Mouse (Mus musculus): Measurements from ENCODE around the gene Ankrd44. TPM values are rescaled to one million over a fixed set of nuclear protein-coding genes. Genes with fewer than 3 reads are reported as not detected.
A peak's percentile ranks its signal among the peaks of the same experiment; 100 is the strongest.

Ankrd44 gene
- polyA plus RNA-seq, 1 experiment from 2014 or later = 6.3 TPM

DNA sequence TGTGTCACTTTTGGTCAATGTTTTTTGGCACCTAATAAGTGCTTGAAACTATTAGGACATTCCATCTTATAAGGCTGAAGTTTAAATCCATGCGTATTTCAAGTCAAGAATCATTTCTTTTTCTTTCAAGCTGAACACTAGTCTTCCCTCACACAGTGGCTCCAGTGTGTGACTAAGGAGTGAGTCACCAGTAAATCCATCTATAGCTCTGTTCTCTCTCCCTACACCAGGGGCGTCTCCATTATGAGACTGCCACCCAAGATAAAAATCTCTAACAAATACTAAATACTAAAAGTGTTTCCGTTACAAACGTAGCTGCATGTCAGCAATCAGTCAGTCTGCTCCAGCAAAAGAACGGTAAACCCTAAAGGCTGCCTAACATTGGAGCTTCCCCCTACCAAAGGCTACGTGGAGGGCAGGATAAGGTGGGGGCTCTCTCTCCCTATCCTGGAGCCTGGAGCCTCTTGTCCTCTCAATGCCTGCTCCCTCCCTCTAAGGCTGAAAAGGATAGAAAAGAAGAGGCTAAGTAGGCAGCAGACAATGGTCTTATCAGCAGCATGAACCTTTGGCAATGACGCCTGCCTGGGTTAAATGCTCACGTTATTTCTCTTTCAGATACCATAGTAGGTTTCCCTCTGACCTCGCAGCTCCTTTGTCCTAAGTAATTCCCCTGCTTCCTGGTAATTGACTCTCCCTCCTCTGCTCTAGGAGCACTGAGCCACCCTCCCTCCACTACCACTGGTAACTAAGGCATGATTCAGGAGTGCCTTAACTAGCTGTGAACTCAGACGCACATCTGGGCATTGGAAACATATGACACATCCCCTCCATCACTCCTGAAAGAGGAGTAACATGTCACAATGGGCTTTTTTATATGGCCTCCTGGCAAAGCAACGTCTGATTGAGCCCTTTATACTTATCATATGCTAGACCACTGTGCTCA lies 212.7 kb downstream of the Ankrd44 start:
- H3K36me3 ChIP-seq = 0 out of 2 replicates have a peak, but pooled peaks cover 5% of the 10 kb centered on the region
- H3K27me3 ChIP-seq (replicated peaks) = no peaks in the 10 kb centered on the region
- ATAC-seq (ENCODE audit: extremely low read depth, insufficient number of reproducible peaks, low FRiP score, low TSS enrichment) = no peak
- 36% methylated on average over 11 of the region's 11 CpGs for WGBS
- peaks cover 46% of the 10 kb centered on the region for H3K4me1 ChIP-seq
- H3K27ac ChIP-seq (replicated peaks) = peak overlapping the region; percentile 26; the same call in 1 of the 2 replicates
- H3K9ac ChIP-seq = no peak overlapping the region
- H3K4me2 ChIP-seq = no peak overlapping the region
- H3K9me3 ChIP-seq = peaks cover 5% of the 10 kb centered on the region; the same call in 1 of the 2 replicates
- H3K4me3 ChIP-seq = no peak overlapping the region

DNA sequence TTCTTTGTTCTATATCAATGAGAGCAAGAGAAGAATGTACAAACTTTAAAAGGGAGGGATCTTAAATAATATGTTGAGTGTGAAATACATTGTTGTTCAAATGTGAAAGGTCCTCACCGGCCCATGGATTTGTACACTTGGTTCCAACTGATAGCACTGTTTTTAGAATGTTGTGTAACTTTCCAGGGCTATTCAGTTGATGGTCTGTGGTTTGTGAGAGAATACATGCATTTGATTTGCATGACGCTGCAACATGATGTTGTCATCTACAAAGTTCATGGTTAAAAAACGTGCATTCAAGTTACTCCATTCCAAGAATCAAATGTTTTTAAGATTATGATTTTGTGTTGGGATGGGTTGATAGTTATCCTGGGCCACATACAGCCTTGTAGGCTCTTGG lies 214.6 kb downstream of the Ankrd44 start:
- 0 out of 2 replicates have a peak, but pooled peaks cover 5% of the 10 kb centered on the region for H3K36me3 ChIP-seq
- no peak overlapping the region for H3K9ac ChIP-seq
- peaks cover 5% of the 10 kb centered on the region; the same call in 1 of the 2 replicates for H3K9me3 ChIP-seq
- H3K4me1 ChIP-seq = peaks cover 52% of the 10 kb centered on the region
- no peak for ATAC-seq (ENCODE audit: extremely low read depth, insufficient number of reproducible peaks, low FRiP score, low TSS enrichment)
- H3K4me2 ChIP-seq = no peak overlapping the region
- 87% methylated on average over 3 of the region's 3 CpGs for WGBS
- no peak overlapping the region for H3K4me3 ChIP-seq
- no peaks in the 10 kb centered on the region for H3K27me3 ChIP-seq (replicated peaks)
- no peak overlapping the region for H3K27ac ChIP-seq (replicated peaks)

DNA sequence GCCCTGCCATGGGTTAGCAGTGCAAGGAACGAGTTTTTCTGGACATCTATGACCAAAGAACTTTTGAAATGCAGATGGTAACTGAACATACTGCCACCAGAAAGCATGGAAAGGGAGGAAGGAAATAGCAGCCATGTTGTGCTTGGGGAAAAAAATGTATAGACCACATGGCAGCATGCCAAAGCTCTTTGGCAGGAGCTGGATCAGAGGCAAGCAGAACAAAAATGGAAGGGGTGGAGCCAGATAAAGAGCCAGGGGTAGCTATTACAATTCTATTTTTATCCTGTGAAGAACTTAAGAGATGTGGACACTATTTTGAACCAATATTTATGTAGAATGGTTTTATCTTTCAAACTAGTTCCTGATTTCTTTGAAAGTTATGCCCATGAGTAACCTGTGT lies 215.6 kb downstream of the Ankrd44 start:
- WGBS = 46% methylated on average over 1 of the region's 1 CpGs

DNA sequence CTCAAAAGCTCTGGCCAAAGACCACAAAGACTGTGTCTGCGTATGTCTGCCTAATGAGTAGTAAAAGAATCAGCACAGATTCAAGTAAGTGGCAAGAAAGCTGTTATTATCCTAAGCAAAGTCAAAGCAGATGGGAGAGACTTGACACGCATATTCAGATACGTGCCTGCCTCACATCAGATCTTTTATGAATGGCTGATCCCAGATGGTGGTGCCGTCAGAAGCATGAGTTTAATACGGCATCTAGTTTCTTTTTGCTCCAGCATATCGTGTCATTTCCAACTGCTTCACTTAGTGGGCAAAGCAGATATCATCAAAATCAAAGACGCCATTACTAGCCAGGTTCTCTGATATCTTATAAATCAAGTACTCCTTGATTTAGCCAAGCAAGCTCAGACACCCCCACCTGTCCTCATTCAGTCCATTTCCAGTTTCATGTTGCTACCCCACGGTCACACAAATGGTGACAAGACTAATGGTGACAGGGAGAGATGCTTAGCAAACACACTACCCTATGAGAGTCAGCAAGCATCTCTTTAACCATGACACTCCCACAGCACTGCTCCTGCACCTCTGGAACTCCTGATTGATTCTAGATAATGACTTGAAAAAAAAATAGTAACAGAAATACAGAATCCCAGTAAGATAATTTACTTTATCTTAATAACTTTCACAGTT lies 218.2 kb downstream of the Ankrd44 start:
- Histone ChIP-seq H3K9me3 (peaks cover 5% of the 10 kb centered on the region; the same call in 1 of the 2 replicates), H3K4me3 (no peak overlapping the region), H3K9ac (no peak overlapping the region), H3K27ac (replicated peaks) (no peak overlapping the region), H3K36me3 (0 out of 2 replicates have a peak, but pooled peaks cover 5% of the 10 kb centered on the region), H3K4me2 (no peak overlapping the region), H3K4me1 (peaks cover 34% of the 10 kb centered on the region), H3K27me3 (replicated peaks) (no peaks in the 10 kb centered on the region)
- no peak for ATAC-seq (ENCODE audit: extremely low read depth, insufficient number of reproducible peaks, low FRiP score, low TSS enrichment)
- 83% methylated on average over 8 of the region's 8 CpGs for WGBS

More for the DNA sequence above, 215.6 kb downstream of the Ankrd44 start:
- H3K4me2 ChIP-seq = no peak overlapping the region
- H3K9ac ChIP-seq = no peak overlapping the region
- no peak for ATAC-seq (ENCODE audit: extremely low read depth, insufficient number of reproducible peaks, low FRiP score, low TSS enrichment)
- 0 out of 2 replicates have a peak, but pooled peaks cover 5% of the 10 kb centered on the region for H3K36me3 ChIP-seq
- peaks cover 50% of the 10 kb centered on the region for H3K4me1 ChIP-seq
- H3K27me3 ChIP-seq (replicated peaks) = no peaks in the 10 kb centered on the region
- H3K4me3 ChIP-seq = no peak overlapping the region
- peaks cover 5% of the 10 kb centered on the region; the same call in 1 of the 2 replicates for H3K9me3 ChIP-seq
- H3K27ac ChIP-seq (replicated peaks) = peak overlapping the region; percentile 77

DNA sequence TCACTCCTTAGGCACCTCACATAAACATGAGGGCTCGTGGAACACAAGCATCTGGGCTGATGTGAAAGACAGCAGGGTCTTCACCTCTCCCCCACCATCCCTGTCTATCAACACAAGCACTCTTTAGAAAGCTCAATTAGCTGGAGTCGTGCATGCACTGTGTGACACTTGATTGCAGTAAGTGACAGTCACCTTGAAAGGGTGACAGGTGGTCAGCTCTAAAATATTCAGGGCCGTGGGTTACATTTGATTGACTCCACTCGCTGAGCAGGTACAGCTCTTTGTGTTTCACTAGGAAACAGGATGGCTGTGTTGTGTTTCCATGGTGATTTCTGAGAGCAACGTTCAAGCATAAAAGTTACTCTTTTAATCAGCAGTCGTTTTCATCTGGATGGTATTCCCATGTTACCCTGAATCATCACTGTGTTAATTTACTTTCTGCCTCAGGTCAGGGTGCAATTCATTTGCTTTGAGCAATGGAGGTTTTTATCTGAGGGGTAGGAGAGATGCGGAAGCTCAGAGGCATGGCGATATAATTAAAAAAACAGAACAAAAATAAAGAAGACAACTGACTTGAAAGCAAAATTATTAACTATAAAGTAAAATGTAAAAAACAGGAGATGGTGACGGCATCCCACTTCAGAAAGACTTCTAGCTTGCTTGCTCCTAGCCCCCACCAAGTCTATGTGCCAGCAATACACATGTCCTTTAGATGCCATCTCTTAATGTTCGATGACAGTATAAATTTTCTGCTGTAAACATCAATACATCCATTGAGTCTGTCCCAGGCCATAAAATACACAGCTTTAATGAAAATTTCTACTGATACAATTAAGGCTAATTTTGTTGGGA lies 218.9 kb downstream of the Ankrd44 start:
- H3K9me3 ChIP-seq = peaks cover 2% of the 10 kb centered on the region; the same call in 1 of the 2 replicates
- ATAC-seq (ENCODE audit: extremely low read depth, insufficient number of reproducible peaks, low FRiP score, low TSS enrichment) = no peak
- H3K4me2 ChIP-seq = no peak overlapping the region
- H3K9ac ChIP-seq = no peak overlapping the region
- H3K27ac ChIP-seq (replicated peaks) = no peak overlapping the region
- peaks cover 40% of the 10 kb centered on the region for H3K4me1 ChIP-seq
- H3K4me3 ChIP-seq = no peak overlapping the region
- 60% methylated on average over 10 of the region's 10 CpGs for WGBS
- H3K27me3 ChIP-seq (replicated peaks) = no peaks in the 10 kb centered on the region
- H3K36me3 ChIP-seq = 0 out of 2 replicates have a peak, but pooled peaks cover 2% of the 10 kb centered on the region

DNA sequence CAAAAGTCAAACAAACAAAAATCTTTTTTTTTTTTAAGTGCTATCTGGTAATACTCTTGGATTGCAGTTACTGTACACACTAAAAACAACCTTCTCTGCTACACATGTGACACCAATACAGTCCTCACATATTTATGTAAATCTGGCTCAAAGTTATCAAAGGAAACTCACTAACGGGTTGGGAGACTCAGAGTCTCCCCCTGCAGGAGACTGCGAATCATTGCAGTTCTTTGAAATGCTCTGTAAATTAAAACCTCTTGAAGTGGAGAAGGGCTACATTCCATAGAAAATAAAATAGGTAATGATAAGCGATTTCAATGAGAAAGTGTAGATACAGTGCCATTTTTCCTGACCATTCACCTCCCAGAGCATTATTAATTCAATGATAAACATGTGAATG lies 219.6 kb downstream of the Ankrd44 start:
- no peaks in the 10 kb centered on the region for H3K27me3 ChIP-seq (replicated peaks)
- H3K36me3 ChIP-seq = no peaks in the 10 kb centered on the region
- H3K9me3 ChIP-seq = no peaks in the 10 kb centered on the region
- 32% methylated on average over 3 of the region's 3 CpGs for WGBS
- H3K9ac ChIP-seq = no peak overlapping the region
- peaks cover 37% of the 10 kb centered on the region for H3K4me1 ChIP-seq
- ATAC-seq (ENCODE audit: extremely low read depth, insufficient number of reproducible peaks, low FRiP score, low TSS enrichment) = no peak
- no peak overlapping the region for H3K4me3 ChIP-seq
- H3K27ac ChIP-seq (replicated peaks) = no peak overlapping the region
- no peak overlapping the region for H3K4me2 ChIP-seq

DNA sequence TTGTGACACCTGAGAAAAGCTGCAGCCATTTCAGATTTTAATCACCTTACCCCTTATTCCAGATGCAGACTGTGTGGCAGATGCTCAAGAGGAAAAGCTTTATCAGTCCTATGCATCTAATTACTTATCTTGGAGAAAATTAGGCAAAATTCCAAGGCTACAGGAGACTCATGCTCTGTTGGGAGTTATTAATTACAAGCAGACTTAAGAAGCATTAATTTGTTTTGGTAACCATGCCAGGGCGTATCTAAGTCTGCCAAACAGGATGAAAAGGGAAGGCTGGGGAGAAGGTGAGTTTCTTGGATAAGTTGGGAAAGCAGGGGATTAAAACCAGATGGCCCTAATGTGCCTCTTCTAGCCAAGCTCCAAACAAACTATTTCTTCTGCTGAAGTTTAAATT lies 222.7 kb downstream of the Ankrd44 start:
- H3K4me3 ChIP-seq = no peak overlapping the region
- no peaks in the 10 kb centered on the region for H3K36me3 ChIP-seq
- H3K9ac ChIP-seq = no peak overlapping the region
- H3K4me2 ChIP-seq = no peak overlapping the region
- 60% methylated on average over 1 of the region's 1 CpGs for WGBS
- H3K27ac ChIP-seq (replicated peaks) = no peak overlapping the region
- ATAC-seq (ENCODE audit: extremely low read depth, insufficient number of reproducible peaks, low FRiP score, low TSS enrichment) = no peak
- H3K9me3 ChIP-seq = no peaks in the 10 kb centered on the region
- H3K4me1 ChIP-seq = peaks cover 20% of the 10 kb centered on the region
- H3K27me3 ChIP-seq (replicated peaks) = no peaks in the 10 kb centered on the region

DNA sequence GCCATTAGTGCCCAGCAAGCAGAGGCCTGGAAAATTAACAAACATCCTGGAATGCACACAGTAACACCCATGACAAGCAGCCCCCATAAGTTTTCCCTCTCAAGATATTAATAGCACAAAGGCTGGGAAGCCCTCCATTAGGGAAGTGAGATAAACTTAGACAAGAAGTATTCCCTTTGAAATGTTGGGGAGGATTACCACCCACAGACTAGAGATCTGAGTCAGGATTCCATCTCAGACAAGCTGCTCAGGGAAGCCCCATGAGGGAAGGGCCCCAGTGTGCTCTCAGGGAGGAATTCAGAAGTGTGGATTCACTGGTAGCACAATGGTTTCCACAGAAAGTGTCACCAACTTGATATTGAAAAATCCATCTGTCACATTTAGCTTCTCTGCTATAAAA lies 223.3 kb downstream of the Ankrd44 start:
- no peaks in the 10 kb centered on the region for H3K27me3 ChIP-seq (replicated peaks)
- no peak overlapping the region for H3K4me2 ChIP-seq
- peaks cover 20% of the 10 kb centered on the region for H3K4me1 ChIP-seq
- H3K9ac ChIP-seq = no peak overlapping the region
- no peaks in the 10 kb centered on the region for H3K9me3 ChIP-seq
- peak overlapping the region; percentile 46 for H3K27ac ChIP-seq (replicated peaks)
- no peak overlapping the region for H3K4me3 ChIP-seq
- H3K36me3 ChIP-seq = no peaks in the 10 kb centered on the region
- ATAC-seq (ENCODE audit: extremely low read depth, insufficient number of reproducible peaks, low FRiP score, low TSS enrichment) = no peak

DNA sequence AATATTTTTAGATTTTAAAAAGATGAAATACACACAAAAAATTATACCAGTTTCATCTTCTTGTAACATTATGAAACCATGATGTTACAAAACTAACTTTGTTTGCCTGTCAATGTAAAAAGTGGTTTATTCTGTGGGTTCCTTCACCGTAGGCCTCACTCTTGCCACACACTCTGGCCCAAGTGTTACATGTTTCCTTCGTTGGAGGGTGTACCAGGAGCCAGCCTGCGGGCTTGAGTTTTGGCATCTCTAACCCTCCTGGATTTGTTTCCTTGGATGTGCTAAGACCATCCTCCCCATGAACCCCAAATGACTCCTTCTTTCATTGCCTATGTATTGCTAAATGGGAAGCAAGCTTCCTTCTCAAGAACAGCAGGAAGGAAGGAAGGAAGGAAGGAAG lies 230.8 kb downstream of the Ankrd44 start:
- Histone ChIP-seq H3K36me3 (no peaks in the 10 kb centered on the region), H3K9me3 (no peaks in the 10 kb centered on the region), H3K4me2 (no peak overlapping the region), H3K27me3 (replicated peaks) (no peaks in the 10 kb centered on the region), H3K4me3 (no peak overlapping the region), H3K4me1 (peaks cover 18% of the 10 kb centered on the region), H3K27ac (replicated peaks) (no peak overlapping the region), H3K9ac (no peak overlapping the region)
- ATAC-seq (ENCODE audit: extremely low read depth, insufficient number of reproducible peaks, low FRiP score, low TSS enrichment) = no peak
- WGBS = 84% methylated on average over 3 of the region's 3 CpGs

DNA sequence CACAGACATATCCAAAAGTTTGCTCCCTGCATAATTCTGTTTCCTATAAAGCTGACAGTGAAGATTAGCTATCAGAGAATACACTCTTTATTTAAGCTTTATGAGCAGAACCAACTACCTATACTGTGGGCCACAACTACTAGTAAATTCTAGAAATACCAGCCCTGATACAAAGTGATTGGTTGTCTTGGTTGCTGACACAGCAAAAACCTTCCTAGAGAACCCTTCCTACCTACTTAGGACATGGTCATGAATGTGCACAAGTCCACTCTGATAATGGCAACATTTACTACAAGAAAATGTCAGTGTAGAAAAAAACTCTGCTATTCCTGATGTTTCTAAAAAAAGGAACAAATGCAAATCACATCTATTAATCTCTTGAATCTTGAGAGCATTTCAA lies 234.4 kb downstream of the Ankrd44 start:
- Histone ChIP-seq H3K27ac (replicated peaks) (no peak overlapping the region), H3K9ac (no peak overlapping the region), H3K9me3 (no peaks in the 10 kb centered on the region), H3K4me2 (no peak overlapping the region), H3K27me3 (replicated peaks) (no peaks in the 10 kb centered on the region), H3K4me1 (peaks cover 21% of the 10 kb centered on the region), H3K4me3 (no peak overlapping the region), H3K36me3 (no peaks in the 10 kb centered on the region)
- ATAC-seq (ENCODE audit: extremely low read depth, insufficient number of reproducible peaks, low FRiP score, low TSS enrichment) = no peak
